Mouse (Mus musculus): Measurements from ENCODE around the gene Rtf1. TPM values are rescaled to one million over a fixed set of nuclear protein-coding genes. Genes with fewer than 3 reads are reported as not detected.

Gene Rtf1
- total RNA-seq, 2 experiments from 2014 or later, result 26.7 to 29.2 TPM

Other genes with a start within 250 kb of the Rtf1 start
- gene Ino80, start 197.4 kb upstream of the Rtf1 start, total RNA-seq (2021), result 10 to 100 TPM; 12.6 to 16.5 TPM
- under 1 TPM; 0.14 to 0.20 TPM for gene Exd1, start 127.4 kb upstream of the Rtf1 start, total RNA-seq (2021)
- 10 to 100 TPM; 55.8 to 57.9 TPM for gene Chp1, start 127.4 kb upstream of the Rtf1 start, total RNA-seq (2021)
- gene Nusap1, start 56.8 kb upstream of the Rtf1 start, total RNA-seq (2021), result 1 to 10 TPM; 6.8 to 8.4 TPM
- 1 to 10 TPM; 2.5 to 3.4 TPM for gene Oip5, start 56.6 kb upstream of the Rtf1 start, total RNA-seq (2021)
- gene Ndufaf1, start 12.2 kb upstream of the Rtf1 start, total RNA-seq (2021), result 10 to 100 TPM; 36.0 to 40.0 TPM
- gene Itpka, start 67.3 kb downstream of the Rtf1 start, total RNA-seq (2021), result under 1 TPM; 0.18 to 0.26 TPM
- gene Ltk, start 85.4 kb downstream of the Rtf1 start, total RNA-seq (2021), result not detected
- 10 to 100 TPM; 14.2 to 14.5 TPM for gene Rpap1, start 112.5 kb downstream of the Rtf1 start, total RNA-seq (2021)
- gene Tyro3, start 122.7 kb downstream of the Rtf1 start, total RNA-seq (2021), result 1 to 10 TPM; 3.6 to 5.1 TPM
- gene Mga, start 222.2 kb downstream of the Rtf1 start, total RNA-seq (2021), result 10 to 100 TPM; 44.9 to 54.4 TPM